Mouse (Mus musculus) limb, embryonic 14.5 days (tissue): Measurements from ENCODE around the gene Tmem116. TPM values are rescaled to one million over a fixed set of nuclear protein-coding genes. Genes with fewer than 3 reads are reported as not detected.
"Not testable (repeated sequence)": the region's sequence is repeated elsewhere in the genome, so short reads cannot be mapped to it uniquely, and the experiment has no call there.

Experiments
- ATAC-seq: fragments of 200-750 bp; cut with Nextera tagmentation; 2 replicates; pipeline ENCODE4 v1.8.0; 2017; ENCODE audit warnings: low read depth, moderate number of reproducible peaks, moderate TSS enrichment; ENCODE audit not compliant: low FRiP score
- DNase-seq: peaks from one replicate; pipeline ENCODE4 v3.0.0-alpha.2; 2015; ENCODE audit warnings: low spot score
- H3K27ac ChIP-seq: fragments of 300-500 bp; sonication (generic); replicated peaks from 2 replicates; pipeline ENCODE4 v1.5.1; 2014; ENCODE audit warnings: low read depth, mild to moderate bottlenecking, low read length, moderate library complexity, mixed read lengths
- H3K27me3 ChIP-seq: fragments of 300-500 bp; sonication (generic); 2 replicates; pipeline ENCODE4 v1.6.1; 2014; ENCODE audit warnings: low read length, mixed read lengths; ENCODE audit not compliant: control insufficient read depth, insufficient read depth
- H3K36me3 ChIP-seq: fragments of 300-500 bp; sonication (generic); 2 replicates; pipeline ENCODE4 v1.6.1; 2014; ENCODE audit warnings: mild to moderate bottlenecking, low read length, moderate library complexity, mixed read lengths; ENCODE audit not compliant: control insufficient read depth, insufficient read depth
- H3K4me1 ChIP-seq: fragments of 300-500 bp; sonication (generic); 2 replicates; pipeline ENCODE4 v1.6.1; 2014; ENCODE audit warnings: antibody characterized with exemption, low read length, mixed read lengths; ENCODE audit not compliant: control insufficient read depth, insufficient read depth
- H3K4me2 ChIP-seq: fragments of 300-500 bp; sonication (generic); replicated peaks from 2 replicates; pipeline ENCODE4 v1.6.1; 2014; ENCODE audit warnings: low read depth, mild to moderate bottlenecking, low read length, moderate library complexity; ENCODE audit not compliant: severe bottlenecking
- H3K4me3 ChIP-seq: fragments of 300-500 bp; sonication (generic); replicated peaks from 2 replicates; pipeline ENCODE4 v1.5.1; 2014; ENCODE audit warnings: low read length
- H3K9ac ChIP-seq: fragments of 300-500 bp; sonication (generic); 2 replicates; pipeline ENCODE4 v1.6.1; 2014; ENCODE audit warnings: mild to moderate bottlenecking, low read depth, low read length, moderate library complexity; ENCODE audit not compliant: severe bottlenecking
- H3K9me3 ChIP-seq: fragments of 300-500 bp; sonication (generic); 2 replicates; pipeline ENCODE4 v1.6.1; 2016; ENCODE audit warnings: low read length; ENCODE audit not compliant: control insufficient read depth
- POLR2A ChIP-seq: fragments of 200-500 bp; IDR thresholded peaks from 2 replicates; pipeline ENCODE4 v1.8.0; 2012; ENCODE audit warnings: inconsistent platforms, mild to moderate bottlenecking, moderate library complexity, borderline replicate concordance; ENCODE audit not compliant: insufficient read depth, insufficient read length; ENCODE audit errors: extremely low read depth
- WGBS: fragments of 180-500 bp; shearing (Covaris S2); extraction: QIAGEN DNeasy Blood & Tissue Kit; methylation state at CpG from one replicate; pipeline ENCODE4 v1.1.7; 2014; 5-methylcytosine and 5-hydroxymethylcytosine counted together
- polyA plus RNA-seq, 2 experiments: library from polyadenylated mRNA; depleted of rRNA in 1 of 2; stranded (reverse) in 1 of 2; unstranded in 1 of 2; fragments of >200 nt; fragmentation: Nextera tagmentation in 1 of 2; extraction: Ambion mirVana in 1 of 2; gene quantifications; 2 replicates each; pipeline versions ENCODE4 v1.2.1 to v1.2.3; 2012 to 2014

Gene Tmem116
- polyA plus RNA-seq, 2 experiments: 2.9 to 3.4 TPM

DNA sequence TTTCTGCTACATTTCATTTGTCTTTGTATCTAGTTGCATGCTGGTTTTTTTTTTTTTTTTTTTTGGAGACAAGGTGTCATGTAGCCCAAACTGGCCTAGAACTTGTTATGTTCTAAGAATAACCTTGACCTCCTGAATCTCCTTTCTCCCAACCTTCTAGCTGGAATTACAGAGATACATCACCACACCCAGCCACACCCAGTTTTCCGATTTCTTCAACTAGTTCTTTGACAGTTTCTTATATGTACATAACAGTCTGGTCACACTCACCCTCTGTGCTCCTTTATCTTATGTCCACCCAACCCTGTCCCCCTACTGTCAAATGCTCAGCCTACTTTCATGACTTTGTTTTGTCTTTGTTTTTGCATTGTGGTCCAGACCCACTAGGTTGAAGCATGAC lies 55.2 kb downstream of the Tmem116 start:
- no peak overlapping the region for H3K4me2 ChIP-seq
- no peaks in the 10 kb centered on the region for H3K36me3 ChIP-seq
- H3K27ac ChIP-seq: no peak overlapping the region
- no peak overlapping the region for H3K4me3 ChIP-seq
- DNase-seq (no peak), ATAC-seq (no peak)
- 85% methylated on average over 1 of the region's 1 CpGs for WGBS
- TF ChIP-seq POLR2A: no peak
- no peaks in the 10 kb centered on the region for H3K9me3 ChIP-seq
- no peaks in the 10 kb centered on the region for H3K27me3 ChIP-seq
- H3K9ac ChIP-seq: no peak overlapping the region
- no peaks in the 10 kb centered on the region for H3K4me1 ChIP-seq

DNA sequence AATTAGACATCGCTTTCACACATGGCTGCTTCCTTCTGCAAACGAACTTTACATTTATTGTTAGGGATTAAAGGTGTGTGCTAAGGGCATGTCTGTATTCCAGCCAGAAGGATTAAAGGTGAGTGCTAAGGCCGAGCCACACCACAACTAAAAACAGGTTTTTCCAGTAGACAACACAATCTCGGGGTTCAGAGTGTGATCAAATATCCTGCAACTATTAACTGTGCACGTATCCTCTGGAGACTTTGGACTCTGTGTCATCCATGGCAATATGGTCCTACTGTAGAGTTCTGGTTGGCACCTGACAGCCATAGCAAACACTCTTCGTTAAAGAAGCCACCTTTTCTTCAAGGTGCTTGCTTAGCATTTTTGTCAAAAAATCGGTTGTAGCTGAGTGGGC lies 58.3 kb downstream of the Tmem116 start:
- DNase-seq: no peak
- Histone ChIP-seq H3K36me3 (no peaks in the 10 kb centered on the region), H3K4me2 (no peak overlapping the region), H3K27ac (no peak overlapping the region), H3K9ac (no peak overlapping the region), H3K9me3 (no peaks in the 10 kb centered on the region), H3K4me3 (no peak overlapping the region), H3K4me1 (no peaks in the 10 kb centered on the region), H3K27me3 (no peaks in the 10 kb centered on the region)
- WGBS: 80% methylated on average over 7 of the region's 7 CpGs
- no peak for ATAC-seq
- no peak for TF ChIP-seq POLR2A

DNA sequence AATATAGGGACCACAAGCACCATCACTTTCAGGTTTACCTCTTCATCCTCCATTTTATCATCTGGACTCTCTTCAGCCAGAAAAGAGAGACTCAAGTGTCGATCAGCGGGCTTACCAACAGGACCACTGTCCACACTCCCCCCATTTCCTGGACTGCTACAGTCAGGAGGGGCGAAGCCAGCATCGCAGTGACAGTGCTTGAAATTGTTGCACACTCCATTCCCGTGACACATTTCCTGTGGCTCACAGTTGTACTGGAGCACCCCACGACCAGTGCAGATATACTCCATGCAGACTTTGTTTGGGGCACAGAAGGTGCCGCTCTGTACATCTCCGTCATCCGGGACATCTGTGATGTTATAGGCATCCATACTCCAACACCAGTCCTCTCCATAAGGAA lies 67.3 kb downstream of the Tmem116 start:
- WGBS: 93% methylated on average over 9 of the region's 9 CpGs

DNA sequence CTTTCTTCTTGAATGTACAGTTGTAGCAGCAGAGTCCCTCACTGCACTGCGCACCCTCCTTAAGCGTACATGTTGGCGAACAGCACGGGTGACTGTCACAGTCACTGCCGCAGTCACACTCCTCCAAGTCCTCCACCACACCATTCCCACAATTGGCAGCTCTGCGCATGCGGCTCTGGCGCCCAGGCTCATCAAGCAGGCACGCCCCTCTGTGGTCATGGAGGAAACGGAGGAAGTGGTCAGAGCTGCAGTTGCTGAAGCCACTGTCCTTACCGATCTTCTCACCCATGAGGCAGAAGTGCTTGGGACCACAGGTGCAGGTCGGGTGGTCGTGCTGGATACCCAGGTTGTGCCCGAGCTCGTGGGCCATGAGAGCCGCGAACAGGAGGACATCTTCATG lies 68.1 kb downstream of the Tmem116 start:
- H3K27me3 ChIP-seq, H3K4me3 ChIP-seq, DNase-seq, H3K4me2 ChIP-seq, H3K9me3 ChIP-seq, ATAC-seq, H3K27ac ChIP-seq, H3K4me1 ChIP-seq, H3K9ac ChIP-seq: not testable (repeated sequence)
- WGBS: 87% methylated on average over 10 of the region's 17 CpGs
- peaks cover 49% of the 10 kb centered on the region for H3K36me3 ChIP-seq

More for the DNA sequence above, 67.3 kb downstream of the Tmem116 start:
- ATAC-seq: no peak
- H3K27me3 ChIP-seq: no peaks in the 10 kb centered on the region
- H3K4me2 ChIP-seq: no peak overlapping the region
- H3K9ac ChIP-seq: no peak overlapping the region
- H3K4me1 ChIP-seq: no peaks in the 10 kb centered on the region
- H3K4me3 ChIP-seq: no peak overlapping the region
- H3K27ac ChIP-seq: no peak overlapping the region
- no peak for TF ChIP-seq POLR2A
- no peaks in the 10 kb centered on the region for H3K9me3 ChIP-seq
- no peak for DNase-seq
- H3K36me3 ChIP-seq: peaks cover 41% of the 10 kb centered on the region

DNA sequence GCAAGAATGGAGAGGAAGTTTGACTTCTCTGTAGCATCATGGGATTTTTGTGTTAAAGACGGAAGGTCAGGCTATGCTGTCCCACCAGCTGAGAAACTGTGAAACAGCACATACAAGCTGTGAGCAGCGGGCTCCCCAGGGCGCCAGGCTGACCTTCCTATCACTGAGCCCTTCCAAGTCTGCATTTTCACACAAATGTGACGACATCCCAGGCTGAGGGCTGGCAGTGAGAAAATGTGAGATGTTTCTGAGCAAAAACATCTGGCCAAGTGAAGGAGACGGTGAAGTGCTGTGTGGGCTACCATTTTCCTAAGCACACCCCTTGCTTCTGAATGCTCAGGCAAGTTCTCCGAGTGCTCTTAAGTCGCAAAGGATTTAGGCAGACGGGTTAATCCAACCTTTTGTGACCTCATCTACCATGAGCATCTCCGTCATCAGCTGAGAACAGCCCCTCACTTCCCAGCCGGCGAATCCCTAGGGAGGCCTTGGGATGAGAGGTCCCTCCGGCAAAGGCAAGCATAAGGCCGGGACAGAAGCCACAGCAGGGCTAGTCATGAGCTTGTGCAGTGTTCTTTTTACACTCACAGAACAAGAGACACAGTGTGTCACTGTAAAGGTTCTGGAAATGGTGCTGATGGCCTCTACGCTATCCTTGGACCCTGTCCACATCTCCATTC lies 74.2 kb downstream of the Tmem116 start:
- H3K9ac ChIP-seq: no peak overlapping the region
- no peaks in the 10 kb centered on the region for H3K4me1 ChIP-seq
- H3K4me3 ChIP-seq: no peak overlapping the region
- peaks cover 86% of the 10 kb centered on the region for H3K36me3 ChIP-seq
- no peaks in the 10 kb centered on the region for H3K9me3 ChIP-seq
- ATAC-seq: no peak
- DNase-seq: no peak
- no peaks in the 10 kb centered on the region for H3K27me3 ChIP-seq
- H3K27ac ChIP-seq: no peak overlapping the region
- WGBS: 87% methylated on average over 14 of the region's 14 CpGs
- no peak overlapping the region for H3K4me2 ChIP-seq
- no peak for TF ChIP-seq POLR2A

DNA sequence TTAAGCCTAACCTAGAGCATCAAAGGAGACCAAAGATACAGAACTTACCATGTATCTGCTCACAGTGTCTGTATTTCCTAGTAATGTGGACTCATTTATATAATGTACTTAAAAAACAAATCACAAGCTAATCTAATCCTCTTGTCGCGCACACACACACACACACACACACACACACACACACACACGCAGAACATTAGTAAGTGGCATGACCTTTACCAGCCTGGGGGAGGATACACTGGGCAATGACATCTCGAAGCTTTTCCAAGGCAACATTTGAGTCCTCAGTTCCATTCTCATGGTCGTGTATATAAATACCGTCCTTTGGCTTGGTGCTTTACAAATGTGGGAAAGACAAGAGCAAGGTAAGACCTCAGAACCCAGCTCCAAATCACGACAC lies 74.8 kb downstream of the Tmem116 start:
- ATAC-seq (no peak), DNase-seq (no peak)
- Histone ChIP-seq H3K27ac (no peak overlapping the region), H3K9ac (no peak overlapping the region), H3K27me3 (no peaks in the 10 kb centered on the region), H3K4me3 (no peak overlapping the region), H3K9me3 (no peaks in the 10 kb centered on the region), H3K4me2 (no peak overlapping the region), H3K4me1 (no peaks in the 10 kb centered on the region), H3K36me3 (peaks cover 86% of the 10 kb centered on the region)
- TF ChIP-seq POLR2A: no peak
- WGBS: 81% methylated on average over 7 of the region's 7 CpGs
